Mouse (Mus musculus): ENCODE data around the gene Fam114a2.

Fam114a2 gene

DNA sequence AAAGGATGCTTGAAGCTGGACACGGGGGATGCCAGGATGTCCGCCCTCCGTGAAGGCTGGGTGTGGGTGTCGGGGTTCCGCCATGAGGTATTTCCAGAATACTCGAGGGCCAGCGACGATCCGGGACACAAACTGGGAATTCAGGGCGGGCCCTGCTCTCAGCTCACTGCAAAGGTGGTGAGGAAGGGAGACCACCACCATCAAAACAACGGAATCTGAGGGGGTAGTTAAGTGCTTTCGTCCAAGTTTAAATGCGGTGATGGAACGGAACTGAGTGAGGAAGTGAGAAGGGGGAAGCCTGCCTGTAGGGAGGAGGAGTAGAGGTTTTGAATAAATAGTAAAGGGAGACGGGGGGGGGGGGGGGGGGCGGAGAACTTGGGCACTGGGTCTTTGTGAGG lies 333 bp upstream of the Fam114a2 start:
- DNase-seq, result no peak

DNA sequence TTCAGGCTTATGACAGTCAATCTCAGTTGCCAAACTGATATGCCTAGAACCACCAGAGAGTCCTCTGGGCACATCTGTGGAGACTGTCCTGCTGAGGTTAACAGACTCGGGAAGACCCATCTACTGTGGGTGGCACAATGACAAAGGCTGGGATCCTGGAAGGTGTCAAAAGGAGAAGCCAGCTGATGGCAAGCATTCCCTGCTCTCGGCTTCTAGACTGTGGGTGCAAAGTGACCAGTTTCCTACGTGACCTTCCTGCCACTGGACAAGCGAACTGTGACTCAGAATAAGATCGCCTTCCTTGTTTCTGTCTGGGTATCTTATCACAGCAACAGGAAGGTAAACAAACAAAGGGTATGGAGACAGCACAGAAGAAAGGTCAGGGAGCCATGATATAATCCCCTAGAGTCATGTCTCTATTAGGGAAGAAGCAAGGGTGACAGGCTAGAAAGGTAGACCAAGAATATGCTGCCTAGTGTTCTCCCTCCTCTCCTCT lies 1.4 kb downstream of the Fam114a2 start:
- no peak for DNase-seq

DNA sequence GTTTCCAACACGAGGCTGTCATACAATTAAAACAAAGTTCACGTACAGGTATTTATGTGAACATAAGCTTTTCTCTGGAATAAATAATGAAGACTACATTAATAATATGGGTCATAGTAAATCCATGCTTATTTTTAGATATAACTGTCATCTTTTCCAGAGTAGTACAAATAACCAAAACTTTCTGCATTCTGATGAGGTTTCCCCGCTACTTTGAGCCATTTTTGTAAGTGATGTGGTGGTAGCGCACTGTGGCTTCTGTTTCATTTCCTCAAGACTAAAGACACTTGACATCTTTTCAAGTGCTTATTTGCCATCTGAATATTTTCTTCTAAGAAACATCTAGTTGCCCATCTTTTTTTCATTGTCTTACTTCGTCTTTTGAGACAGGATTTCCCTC lies 3.2 kb downstream of the Fam114a2 start:
- no peak for DNase-seq

DNA sequence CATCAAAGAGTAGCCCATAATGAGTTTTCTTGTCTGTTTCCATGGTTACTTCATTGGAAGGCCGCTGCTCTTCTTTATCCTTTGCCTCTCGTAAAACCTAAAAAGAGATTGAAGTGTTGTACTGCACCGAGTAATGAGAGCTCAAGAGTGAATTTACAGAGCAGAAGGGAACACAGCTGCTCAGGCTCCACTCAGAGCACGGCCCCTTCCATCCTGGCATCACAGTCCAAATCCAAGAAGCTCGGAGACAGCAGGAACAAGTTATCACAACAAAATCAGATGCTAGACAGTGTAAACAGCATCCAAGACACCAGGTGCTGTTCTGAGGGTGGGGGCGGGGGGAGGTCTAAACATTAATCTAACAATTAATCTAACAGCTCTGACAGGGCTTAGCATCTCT lies 11.5 kb downstream of the Fam114a2 start:
- no peak for DNase-seq

DNA sequence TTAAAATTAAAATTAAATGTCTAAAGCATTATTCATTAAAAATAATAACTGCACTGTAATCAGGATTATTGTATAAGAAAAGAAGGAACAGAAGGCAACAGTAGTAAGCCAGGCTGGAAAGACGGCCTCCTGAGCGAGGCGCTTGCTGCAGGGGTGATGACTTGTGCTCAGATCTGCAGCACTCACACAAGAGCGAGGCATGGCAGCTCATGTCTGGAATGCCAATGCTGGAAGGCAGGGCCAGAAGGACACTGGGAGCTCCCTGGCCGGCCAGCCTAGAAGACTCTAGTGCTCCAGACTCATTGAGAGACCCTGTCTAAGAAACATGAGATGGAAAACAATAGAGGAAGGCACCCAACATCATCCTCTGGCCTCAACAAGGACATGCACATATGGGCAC lies 15.3 kb downstream of the Fam114a2 start:
- no peak for DNase-seq

DNA sequence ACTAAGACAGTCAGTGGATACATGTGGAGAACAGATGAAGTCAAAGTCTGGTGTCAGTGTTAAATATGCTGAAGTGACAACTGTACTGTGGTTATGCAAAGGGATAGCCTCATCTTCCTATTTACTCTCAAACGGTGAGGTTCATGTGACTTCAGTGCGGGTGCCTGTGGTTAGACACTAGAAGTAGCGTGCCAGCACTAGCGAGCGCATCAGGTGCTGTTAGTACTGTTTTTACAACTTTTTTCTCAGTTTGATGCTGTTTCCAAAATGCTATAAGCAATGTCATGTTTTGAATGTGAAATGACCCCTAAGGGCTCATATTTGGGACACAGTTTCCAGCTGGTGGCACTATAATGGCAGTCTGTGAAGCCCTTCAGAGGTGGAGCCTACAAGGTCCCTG lies 20.2 kb downstream of the Fam114a2 start:
- no peak for DNase-seq

DNA sequence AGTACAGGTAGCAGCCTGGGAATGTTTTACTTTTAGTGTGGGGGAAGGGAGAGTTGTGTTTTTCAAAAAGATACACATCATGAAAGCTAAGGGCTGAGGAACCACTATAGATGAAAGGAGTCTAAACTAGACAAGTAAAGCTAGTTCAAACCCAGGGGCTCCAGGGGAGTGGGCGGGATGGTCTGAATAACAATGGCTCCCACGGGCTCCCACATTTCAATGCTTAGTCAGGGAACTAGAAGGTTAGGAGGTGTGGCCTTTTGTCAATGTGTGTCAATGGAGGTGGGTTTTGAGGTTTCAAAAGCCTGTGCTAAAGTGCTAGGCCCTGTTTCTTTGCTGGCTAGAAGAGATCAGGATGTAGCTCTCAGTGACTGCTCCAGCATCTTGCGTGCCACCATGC lies 20.7 kb downstream of the Fam114a2 start:
- DNase-seq, result no peak

DNA sequence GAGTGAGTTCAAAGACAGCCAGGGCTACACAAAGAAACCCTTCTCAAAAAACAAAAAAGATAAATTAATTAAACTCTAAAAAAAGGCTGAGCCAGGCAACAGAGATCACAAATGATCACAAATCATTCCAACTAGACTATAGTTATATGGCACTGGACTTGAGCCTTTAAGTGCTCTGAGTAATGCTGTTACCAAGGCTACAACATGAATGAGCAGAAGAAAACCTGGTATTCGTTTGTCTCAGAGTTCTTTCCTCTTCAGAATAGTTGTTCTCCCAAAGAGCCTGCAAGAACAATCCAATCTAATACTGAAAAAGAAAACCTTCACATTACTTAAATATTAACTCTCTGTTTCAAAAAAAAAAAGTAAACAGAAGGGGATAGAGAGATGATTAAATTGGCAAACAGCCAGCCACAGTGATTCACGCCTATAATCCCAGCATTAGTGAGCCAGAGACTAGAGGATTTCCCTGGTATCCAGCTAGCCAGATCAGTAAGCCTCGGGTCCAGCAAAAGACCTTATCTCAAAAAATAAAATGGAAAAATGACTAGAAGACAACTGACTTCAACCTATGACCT lies 21.9 kb downstream of the Fam114a2 start:
- no peak for DNase-seq

DNA sequence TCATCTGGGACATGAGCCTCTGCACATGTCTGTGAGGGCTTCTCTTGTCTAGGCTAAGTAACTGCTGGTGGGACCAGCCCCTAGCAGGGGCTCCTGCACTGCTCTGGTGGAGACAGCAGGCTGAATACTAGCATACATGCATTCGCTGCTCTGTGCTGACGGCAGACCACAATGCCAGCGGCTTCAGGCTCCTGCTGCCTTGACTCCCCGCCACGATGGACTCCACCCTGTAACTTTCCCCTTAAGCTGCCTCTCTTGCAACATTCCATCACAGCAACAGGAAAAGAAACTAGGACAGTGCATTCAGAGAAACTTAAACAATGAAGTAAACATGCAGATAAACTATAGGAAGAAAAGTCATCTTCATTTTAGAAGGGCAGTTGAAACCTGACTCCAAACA lies 30.0 kb downstream of the Fam114a2 start:
- no peak for DNase-seq

DNA sequence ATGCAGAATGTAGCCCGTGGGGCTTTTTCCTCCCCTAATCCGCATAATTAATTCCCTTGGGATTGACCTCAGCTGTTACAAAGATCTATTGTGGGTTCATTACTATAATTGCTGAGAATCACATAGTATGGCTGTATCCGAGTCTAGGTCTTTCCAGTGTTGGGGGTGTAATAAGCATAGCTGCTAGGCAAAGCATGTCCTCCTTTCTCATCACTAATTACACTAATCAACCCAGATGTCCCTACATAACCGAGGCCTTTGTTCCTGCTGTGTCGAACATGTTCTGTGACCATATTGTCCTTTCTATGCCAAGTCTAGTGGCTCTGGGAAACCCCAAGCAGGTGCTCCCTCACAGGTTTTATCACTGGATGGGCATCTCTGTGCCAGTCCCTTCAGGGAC lies 40.3 kb downstream of the Fam114a2 start:
- DNase-seq, result no peak

DNA sequence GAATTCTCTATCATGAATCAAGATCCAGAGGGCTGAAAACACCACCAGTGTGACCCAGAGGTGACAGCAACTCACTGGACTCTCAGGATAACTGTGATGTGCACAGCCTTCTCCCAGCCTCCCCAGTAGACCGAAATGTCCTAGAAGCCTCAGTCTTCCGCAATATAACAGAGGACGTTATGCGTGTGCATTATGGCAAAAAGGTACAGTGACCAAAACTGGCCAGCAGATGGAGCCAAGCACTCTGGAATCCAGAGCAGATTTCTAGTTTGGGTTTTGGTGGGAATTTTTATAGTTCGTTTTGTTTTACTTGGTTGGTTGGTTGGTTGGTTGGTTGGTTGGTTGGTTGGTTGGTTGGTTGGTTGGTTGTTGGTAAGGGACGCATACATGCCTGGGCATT lies 43.3 kb downstream of the Fam114a2 start:
- no peak for DNase-seq

DNA sequence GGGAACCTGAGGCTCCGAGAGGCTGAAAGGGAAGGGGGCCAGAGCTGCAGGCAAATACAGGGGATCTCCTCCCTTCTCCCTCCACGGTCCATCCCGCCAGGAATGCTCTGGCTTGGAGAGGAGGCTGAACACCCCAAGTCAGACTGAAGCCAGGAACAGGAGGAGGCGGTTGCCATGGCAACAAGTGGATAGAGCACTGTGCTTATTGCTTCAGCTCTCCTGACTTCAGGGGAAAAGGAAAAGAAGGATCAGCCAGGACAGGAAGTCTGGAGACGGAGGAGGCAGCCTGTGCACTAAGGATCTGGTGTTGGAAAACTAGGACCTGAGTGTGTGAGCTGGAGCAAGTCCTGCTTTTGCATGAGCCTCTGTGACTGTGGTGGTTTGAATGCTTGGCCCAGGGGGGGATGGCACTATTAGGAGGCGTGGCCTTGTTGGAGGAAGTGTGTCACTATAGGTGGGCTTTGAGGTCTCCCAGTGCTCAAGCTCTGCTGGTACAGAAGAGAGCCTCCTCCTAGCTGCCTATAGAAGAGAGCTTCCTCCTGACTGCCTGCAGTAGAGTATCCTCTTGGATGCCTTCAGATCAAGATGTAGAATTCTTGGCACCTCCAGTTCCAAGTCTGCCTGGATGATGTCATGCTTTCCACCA lies 44.0 kb downstream of the Fam114a2 start:
- no peak for DNase-seq

DNA sequence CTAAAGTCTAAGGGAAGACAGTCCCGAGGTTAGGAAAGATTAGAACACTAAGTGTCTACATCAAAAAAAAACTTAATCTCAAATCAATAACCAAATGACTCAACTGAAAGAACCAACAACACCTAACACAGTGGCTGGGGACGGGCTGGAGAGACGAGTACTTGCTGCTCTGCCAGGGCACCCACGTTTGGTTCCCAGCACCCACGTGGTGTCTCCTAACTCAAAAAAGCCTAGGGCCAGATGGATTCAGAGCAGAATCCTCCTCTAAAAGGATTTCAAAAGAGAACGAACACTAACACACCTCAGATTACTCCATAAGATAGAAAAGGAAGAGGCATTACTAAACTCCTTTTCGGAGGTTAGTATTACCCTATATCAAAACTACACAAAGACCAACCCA lies 47.4 kb downstream of the Fam114a2 start:
- no peak for DNase-seq

DNA sequence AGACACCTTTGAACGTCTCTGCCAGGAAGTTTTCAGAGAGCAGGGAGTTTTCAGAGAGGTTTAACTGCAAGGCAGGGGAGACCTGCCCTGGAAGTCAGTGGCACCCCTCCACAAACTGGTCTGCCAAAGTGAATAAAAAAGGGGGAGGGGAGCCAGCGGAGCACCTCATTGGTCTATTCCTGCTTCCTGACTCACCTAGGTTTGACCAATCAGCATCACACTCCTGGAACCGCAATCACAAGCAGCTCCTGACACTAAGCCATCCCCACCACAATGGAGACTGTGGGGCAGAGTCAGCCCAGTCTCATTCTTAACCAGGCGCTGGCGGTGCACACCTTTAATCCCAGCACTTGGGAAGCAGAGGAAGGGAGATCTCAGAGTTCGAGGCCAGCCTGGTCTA lies 48.4 kb downstream of the Fam114a2 start:
- no peak for DNase-seq

DNA sequence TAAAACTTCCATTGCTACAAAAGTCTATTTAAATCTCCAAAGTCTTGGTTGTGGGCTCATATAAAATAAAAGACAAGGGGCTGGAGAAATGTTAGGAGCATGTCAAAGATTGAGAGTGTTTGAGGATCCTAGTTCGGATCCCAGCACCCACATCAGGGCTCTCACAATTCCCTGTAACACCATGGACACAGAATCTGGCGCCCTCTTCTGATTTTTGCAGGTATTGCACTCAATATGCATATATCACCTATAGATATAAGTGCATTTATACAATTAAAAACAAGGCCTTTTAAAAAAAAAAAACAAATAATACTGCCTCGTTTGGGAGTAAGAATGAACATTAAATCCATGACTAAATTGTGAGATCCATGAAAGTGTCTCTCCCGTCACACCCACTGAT lies 49.7 kb downstream of the Fam114a2 start:
- no peak for DNase-seq

DNA sequence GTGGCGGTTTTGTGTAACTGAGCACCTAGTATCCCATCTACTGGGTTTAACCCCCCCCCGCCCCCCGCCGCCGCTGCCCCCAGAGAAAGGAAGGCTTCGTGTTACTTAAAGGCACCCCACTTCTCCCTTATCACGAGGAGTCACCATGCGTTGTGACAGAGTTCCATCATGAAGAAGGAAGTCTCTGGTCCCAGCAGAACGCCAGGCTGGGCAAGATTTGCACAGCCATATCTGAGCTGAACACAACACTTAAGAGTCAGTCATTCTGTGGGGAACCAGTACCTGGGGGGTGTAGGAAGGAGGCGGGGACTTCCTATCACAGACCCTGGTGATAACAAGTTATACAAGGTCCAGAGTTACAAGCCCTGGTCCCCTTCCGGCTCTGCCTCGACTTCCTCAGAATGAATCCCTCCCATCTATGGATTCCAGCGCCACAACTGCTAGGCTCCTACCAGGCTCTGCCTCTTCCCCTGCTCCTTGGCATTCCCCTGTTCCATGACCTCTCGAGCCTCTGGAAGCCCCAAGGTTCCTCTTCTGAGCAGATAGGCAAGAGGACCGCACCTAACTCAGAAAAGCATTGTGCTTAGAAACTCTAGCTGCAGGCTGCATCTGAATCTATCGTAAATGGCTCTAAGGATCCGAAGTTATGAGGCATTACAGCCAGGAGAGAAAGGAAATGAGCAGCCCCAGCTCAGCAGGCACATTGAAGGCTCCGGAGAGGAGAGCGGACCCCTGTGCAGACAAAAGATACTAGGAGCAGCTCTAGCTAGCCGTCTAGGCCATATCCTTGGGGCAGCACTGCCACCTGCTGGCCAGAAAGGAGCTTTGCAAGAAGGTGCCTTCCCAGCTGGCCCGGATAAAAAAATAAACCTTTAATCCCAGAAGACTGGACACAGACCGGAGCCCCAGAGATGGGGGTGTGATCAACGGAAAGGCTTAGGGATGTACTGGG lies 51.0 kb downstream of the Fam114a2 start:
- peak; percentile 8 for DNase-seq

DNA sequence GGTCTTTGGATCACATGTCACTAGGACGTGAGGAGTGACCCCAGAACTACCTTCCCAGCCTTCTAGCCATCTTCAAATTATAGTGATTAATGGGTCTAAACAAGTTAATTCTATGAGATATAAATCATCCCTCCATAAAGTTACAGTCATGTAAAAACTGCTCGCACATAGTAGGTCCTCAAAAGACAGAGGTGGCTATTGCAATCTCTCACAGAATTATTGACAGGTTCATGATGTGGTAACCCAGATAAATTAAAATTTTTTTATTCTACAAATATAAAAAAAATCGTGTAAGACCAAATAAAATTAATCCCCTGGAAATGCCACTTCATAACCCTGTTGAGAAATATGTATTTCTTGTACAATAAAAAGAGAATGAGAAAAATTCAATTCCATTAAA lies 52.6 kb downstream of the Fam114a2 start:
- no peak for DNase-seq

DNA sequence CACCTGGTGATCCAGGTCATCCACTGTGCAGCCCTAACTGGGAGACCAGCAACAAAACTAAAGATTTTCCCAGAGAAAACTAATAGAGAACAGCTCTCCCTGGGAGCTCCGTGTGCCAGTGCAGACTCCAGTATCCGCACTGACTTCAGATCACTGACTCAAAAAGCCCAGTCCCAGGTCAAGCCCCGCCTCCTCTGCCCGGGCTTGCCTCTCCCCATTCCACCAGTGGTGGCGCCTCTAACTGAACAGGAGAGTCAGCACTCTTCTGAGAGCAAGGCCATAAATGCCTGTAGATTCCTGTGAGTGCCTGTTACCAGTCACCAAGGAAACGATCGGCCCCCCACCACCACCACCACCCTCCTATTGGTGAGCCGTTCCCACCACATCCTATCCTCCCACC lies 53.4 kb downstream of the Fam114a2 start:
- no peak for DNase-seq

DNA sequence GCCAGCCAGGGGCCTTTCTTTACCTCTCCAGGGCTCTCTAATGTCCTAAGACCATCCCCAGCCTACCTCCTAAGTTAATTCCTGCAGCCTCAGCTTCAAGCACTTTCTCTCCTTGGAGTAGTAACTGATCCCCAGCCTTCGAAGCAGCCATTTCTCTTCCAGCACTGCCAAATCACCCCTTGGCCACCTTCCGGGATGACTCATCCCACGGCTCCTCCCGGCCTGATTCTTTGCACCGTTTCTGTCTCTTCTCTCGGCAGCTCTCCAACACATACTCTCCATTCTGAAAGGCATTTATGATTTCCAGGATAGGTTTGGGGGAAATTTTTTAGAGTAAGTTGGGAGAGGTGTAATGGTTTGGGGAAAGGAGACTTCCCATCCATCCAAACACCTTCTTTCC lies 58.7 kb downstream of the Fam114a2 start:
- DNase-seq, result no peak

DNA sequence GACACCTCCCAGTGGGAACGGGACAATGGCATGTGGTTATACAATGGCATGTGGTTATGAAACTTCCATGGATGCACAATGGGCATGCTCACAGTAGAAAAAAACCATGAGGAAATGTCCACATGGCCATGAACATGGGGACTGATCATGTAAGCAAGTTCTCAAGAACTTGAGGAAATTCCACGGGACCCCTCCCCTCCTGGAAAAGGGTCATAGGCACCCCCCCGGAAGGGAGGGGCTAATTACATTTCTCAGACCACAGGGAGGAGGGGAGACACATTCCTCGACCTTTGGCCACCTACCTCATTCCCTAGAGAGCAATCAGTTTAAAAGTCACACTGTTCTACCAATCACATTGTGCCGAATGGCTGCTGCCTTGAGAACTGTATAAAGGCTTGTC lies 64.0 kb downstream of the Fam114a2 start:
- no peak for DNase-seq

DNA sequence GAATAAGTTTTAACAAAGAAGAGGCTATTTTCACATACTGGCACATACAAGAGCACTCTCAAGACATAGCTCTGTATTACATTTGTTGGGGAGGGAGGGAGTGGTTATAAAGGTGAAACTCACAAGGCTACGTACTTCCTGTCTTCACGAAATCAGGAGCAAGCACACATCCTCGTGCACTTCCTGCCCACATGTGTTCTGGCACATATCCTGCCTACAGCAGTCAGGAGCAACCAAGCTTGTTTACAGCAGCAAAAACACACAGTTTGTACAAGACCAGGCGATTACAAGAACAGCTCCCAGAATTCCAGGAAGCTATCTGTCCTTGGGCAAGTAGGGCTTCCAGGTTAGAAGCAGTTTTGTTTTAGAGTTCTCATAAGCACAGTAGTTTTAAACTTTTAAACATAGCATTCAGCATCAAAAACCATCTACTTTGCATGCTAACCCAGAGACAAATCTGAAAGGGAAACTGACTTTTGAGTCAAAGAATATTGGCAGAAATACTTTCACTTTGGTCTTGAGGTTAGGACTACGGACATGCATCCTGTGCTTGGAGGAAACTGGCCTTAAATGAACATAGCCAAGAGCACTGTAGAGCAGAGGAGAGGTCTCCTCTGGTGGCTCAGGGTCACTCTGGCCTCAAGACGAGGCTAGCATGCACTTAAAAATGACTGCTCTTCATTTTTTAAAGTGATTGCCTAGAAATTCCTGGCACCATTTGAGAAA lies 73.0 kb downstream of the Fam114a2 start:
- DNase-seq, result no peak

DNA sequence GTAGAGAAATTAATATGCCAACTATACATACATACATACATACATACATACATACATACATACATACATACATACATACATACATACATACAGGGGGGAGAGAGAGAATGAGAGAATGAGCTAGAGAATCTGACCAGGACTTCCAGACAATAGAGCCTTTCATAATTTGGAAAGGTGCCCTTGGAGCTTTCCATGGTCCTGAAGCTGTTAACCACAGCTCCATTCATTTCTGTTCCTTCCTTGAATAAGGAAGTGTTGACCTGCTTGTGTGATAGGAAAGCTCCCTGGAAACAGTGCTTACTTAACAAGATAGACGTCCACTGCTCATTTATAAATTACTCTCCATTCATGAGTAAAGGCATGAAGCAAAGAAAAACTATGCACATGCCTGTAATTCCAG lies 84.3 kb downstream of the Fam114a2 start:
- DNase-seq, result no peak

Data from cerebellum, adult 11-12 months (tissue).